Mouse (Mus musculus): ENCODE measurements around the gene Mapk6.

- TF ChIP-seq POLR2AphosphoS2 (IDR thresholded peaks at IDR 0.05; ENCODE audit: insufficient read length, low read depth) (no peak), SRF (IDR thresholded peaks at IDR 0.05; ENCODE audit: control insufficient read depth, insufficient read length, low read depth) (no peak), POLR2A (IDR thresholded peaks at IDR 0.05; ENCODE audit: insufficient read length, low read depth) (no peak), TCF12 (IDR thresholded peaks at IDR 0.05; ENCODE audit: insufficient read depth, poor library complexity, severe bottlenecking) (no peak), MYOG (IDR thresholded peaks at IDR 0.05; ENCODE audit: control insufficient read depth in 1 of 3, insufficient read depth in 1 of 3, insufficient read length in 2 of 3, low read depth in 2 of 3) (no peak), E2F4 (IDR thresholded peaks at IDR 0.05; ENCODE audit: insufficient read depth) (no peak), USF1 (IDR thresholded peaks at IDR 0.05; ENCODE audit: low read depth) (no peak), MAX (IDR thresholded peaks at IDR 0.05; ENCODE audit: low read depth) (no peak)
These were observed 31.9 kb upstream of the Mapk6 start for GRCm38 (mm10) chr9:75441691-75442131.

Data from myocyte (in vitro differentiated cells).